Mouse (Mus musculus) brown adipose tissue, adult 24 weeks (tissue): ENCODE measurements at regions not wholly inside any gene's neighbourhood (a gene's known extent, or its start where the extent isn't known, plus 50 kb on each side); places are given as distances from the start of the nearest gene placed in this dataset.

Source experiments
- H3K27ac ChIP-seq: fragments of 200-500 bp; replicated peaks from 2 replicates; pipeline ENCODE4 v1.5.1; 2012; ENCODE audit warnings: low read depth, mild to moderate bottlenecking, low read length
- H3K4me1 ChIP-seq: fragments of 200-500 bp; 2 replicates; pipeline ENCODE4 v1.6.1; 2012; ENCODE audit warnings: low read length, mixed read lengths; ENCODE audit not compliant: control insufficient read depth, insufficient read depth, insufficient read length
- H3K4me3 ChIP-seq: fragments of 200-500 bp; 2 replicates; pipeline ENCODE4 v1.5.1; 2012; ENCODE audit warnings: low read depth, mild to moderate bottlenecking, low read length, moderate library complexity; ENCODE audit not compliant: insufficient read depth

DNA sequence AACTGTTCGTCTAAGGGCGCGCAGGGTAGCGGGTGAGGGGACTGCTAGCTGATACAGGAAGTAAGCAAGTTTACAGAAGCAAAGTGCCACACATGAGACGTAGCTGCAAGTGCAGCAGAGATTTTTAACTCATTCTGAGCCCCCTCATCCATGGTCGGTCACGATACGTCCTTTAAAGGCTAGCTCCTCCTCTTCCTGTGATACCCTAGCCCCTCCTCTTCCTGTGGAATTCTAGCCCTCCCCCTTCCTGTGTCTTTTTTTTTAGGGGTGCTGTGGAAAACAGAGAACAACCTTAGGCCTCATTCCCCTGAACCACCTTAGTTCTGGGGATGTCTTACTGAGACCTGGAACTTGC is 218.0 kb upstream of the Hs6st1 start:
- Histone ChIP-seq H3K4me1 (0 out of 2 replicates have a peak, but pooled peaks cover 4% of the 10 kb centered on the region), H3K27ac (0 out of 2 replicates have a peak overlapping the region, but pooled peaks have one; percentile 2), H3K4me3 (peak overlapping the region; percentile 37)

- no peak overlapping the region for H3K27ac ChIP-seq
- H3K4me1 ChIP-seq: 0 out of 2 replicates have a peak, but pooled peaks cover 4% of the 10 kb centered on the region
- H3K4me3 ChIP-seq: no peak overlapping the region
Observed at GRCm38 (mm10) chr1:35850566-35851085, 217.6 kb upstream of the Hs6st1 start.

DNA sequence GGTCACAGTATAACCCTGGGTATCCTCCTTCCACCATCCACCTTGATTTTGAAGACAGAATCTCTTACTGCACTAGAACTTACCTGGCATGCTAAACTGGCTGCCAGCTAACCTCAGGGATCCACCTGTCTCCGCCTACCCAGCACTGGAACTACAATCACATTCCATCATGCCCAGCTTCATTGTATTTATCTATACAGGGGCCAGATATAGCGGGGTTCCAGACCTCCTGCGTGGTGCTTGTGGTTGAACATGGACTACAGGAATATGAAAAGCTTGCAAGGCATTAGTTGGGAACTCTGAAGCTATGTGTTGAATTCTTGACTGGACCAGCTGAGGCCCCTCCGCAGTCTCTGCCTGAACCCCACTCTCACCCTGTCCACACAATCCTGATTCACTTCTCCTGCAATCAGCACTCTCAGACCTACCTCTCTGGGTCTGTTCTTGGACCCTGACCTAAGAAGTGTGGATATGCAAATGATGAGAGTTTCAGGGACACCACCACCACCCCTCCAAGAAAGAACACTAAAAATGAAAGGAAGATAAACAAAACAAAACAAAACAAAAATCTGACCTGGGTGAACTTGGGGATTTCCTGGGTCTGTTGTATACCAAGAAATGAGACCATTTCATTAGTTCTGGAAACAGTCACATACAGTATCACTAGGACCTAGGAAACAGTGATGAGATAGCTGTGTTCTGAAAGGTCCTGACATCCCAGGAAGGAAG is 216.4 kb upstream of the Hs6st1 start:
- 0 out of 2 replicates have a peak, but pooled peaks cover 4% of the 10 kb centered on the region for H3K4me1 ChIP-seq
- no peak overlapping the region for H3K4me3 ChIP-seq
- H3K27ac ChIP-seq: no peak overlapping the region

- H3K4me1 ChIP-seq: 0 out of 2 replicates have a peak, but pooled peaks cover 4% of the 10 kb centered on the region
- H3K4me3 ChIP-seq: no peak overlapping the region
- no peak overlapping the region for H3K27ac ChIP-seq
Observed at GRCm38 (mm10) chr1:35853018-35853417, 215.2 kb upstream of the Hs6st1 start.

DNA sequence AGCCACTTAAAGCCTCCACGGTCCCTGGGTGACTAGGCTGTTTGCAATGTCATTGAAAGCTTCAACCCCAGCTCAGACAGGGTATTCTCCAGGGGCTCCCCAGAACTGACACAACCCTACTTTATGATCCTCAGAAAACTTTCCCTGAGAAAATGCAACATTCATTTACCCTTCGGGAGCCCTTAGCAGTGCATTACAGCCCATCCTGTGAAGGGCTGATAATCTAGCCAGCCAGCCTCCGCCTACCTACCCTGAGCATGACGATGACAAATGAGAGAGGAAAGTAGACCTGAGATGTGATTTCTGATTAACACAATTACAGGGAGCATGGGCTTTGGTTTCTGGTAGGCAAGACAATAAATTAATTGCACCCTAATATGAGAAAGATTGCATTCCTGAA is 212.6 kb upstream of the Hs6st1 start:
- Histone ChIP-seq H3K27ac (no peak overlapping the region), H3K4me1 (no peaks in the 10 kb centered on the region), H3K4me3 (no peak overlapping the region)

DNA sequence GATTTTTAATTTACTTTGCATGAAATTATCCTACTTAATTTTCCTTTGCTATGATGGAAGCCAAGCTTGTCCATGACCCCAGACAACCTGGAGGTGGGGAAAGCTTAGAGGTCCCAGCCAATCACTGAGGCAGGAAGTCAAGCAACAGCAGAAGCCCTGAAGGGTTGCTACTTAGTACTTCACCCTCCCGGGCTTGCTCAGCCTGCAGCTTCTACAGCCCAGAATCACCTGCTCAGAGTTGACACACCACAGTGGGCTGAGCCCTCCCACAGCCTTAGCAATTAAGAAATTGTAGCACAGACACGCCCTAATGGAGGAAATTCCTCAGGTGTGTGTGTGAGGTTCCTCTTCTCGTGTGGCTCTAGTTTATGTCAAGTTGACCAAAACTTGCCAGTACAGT is 209.9 kb upstream of the Hs6st1 start:
- Histone ChIP-seq H3K4me3 (no peak overlapping the region), H3K27ac (no peak overlapping the region), H3K4me1 (no peaks in the 10 kb centered on the region)

- H3K27ac ChIP-seq: no peak overlapping the region
- H3K4me3 ChIP-seq: no peak overlapping the region
- no peaks in the 10 kb centered on the region for H3K4me1 ChIP-seq
Observed at GRCm38 (mm10) chr1:35860779-35861178, 207.4 kb upstream of the Hs6st1 start.

GRCm38 (mm10) chr1:35862196-35862595 is 206.0 kb upstream of the Hs6st1 start:
- no peak overlapping the region for H3K27ac ChIP-seq
- H3K4me3 ChIP-seq: no peak overlapping the region
- H3K4me1 ChIP-seq: no peaks in the 10 kb centered on the region

- H3K4me1 ChIP-seq: no peaks in the 10 kb centered on the region
- no peak overlapping the region for H3K27ac ChIP-seq
- H3K4me3 ChIP-seq: no peak overlapping the region
Observed at GRCm38 (mm10) chr1:35862661-35863060, 205.5 kb upstream of the Hs6st1 start.

GRCm38 (mm10) chr1:35864246-35864645 is 204.0 kb upstream of the Hs6st1 start:
- no peak overlapping the region for H3K4me3 ChIP-seq
- H3K4me1 ChIP-seq: no peaks in the 10 kb centered on the region
- H3K27ac ChIP-seq: no peak overlapping the region

GRCm38 (mm10) chr1:35865263-35865662 is 202.9 kb upstream of the Hs6st1 start:
- Histone ChIP-seq H3K27ac (no peak overlapping the region), H3K4me1 (no peaks in the 10 kb centered on the region), H3K4me3 (no peak overlapping the region)

GRCm38 (mm10) chr1:35866643-35867042 is 201.6 kb upstream of the Hs6st1 start:
- no peak overlapping the region for H3K27ac ChIP-seq
- no peaks in the 10 kb centered on the region for H3K4me1 ChIP-seq
- no peak overlapping the region for H3K4me3 ChIP-seq

GRCm38 (mm10) chr1:35869381-35870143 is 198.6 kb upstream of the Hs6st1 start:
- H3K4me3 ChIP-seq: no peak overlapping the region
- no peak overlapping the region for H3K27ac ChIP-seq
- no peaks in the 10 kb centered on the region for H3K4me1 ChIP-seq

- Histone ChIP-seq H3K4me3 (no peak overlapping the region), H3K4me1 (no peaks in the 10 kb centered on the region), H3K27ac (no peak overlapping the region)
Observed at GRCm38 (mm10) chr1:35870144-35870827, 197.9 kb upstream of the Hs6st1 start.

- Histone ChIP-seq H3K4me1 (no peaks in the 10 kb centered on the region), H3K27ac (no peak overlapping the region), H3K4me3 (no peak overlapping the region)
Observed at GRCm38 (mm10) chr1:35873038-35873437, 195.2 kb upstream of the Hs6st1 start.
